Mouse (Mus musculus) urinary bladder, adult 2 months (tissue): ENCODE measurements around the gene 1700012P22Rik. TPM values are rescaled to one million over a fixed set of nuclear protein-coding genes. Genes with fewer than 3 reads are reported as not detected.
A peak's percentile ranks its signal among the peaks of the same experiment; 100 is the strongest.

Experiments used
- DNase-seq: peaks from one replicate; pipeline ENCODE4 v3.0.0; 2022; ENCODE audit warnings: low spot score
- polyA plus RNA-seq: library from polyadenylated mRNA; depleted of rRNA; stranded (reverse); fragments of >200 nt; gene quantifications from 2 replicates; pipeline ENCODE4 v1.2.3, GENCODE M21; 2012; rRNA removed

1700012P22Rik gene
- not detected in 2 replicates for polyA plus RNA-seq

- DNase-seq: no peak
Measured at GRCm38 (mm10) chr4:144438672-144439071, at the start of gene 1700012P22Rik. Gene 1700012P22Rik, minus strand, starts transcription at chr4:144438772.

DNA sequence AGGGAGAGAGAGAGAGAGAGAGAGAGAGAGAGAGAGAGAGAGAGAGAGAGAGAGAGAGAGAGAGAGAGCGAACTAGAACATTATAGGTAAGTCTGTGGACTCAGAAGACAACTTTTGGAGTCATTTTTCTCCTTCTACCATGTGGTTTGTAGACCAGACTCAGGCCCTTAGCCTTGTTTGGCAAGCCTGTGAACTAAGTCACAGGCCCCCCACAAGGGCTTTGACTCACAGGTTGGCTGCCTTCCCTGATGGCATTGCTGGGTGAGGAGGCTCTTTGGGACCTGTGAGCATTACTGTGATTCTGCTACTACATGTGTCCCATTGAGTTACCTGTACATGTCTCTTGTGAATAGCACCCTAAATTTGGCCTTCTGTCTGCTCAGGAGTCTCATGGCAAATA lies 29.5 kb upstream of the 1700012P22Rik start:
- no peak for DNase-seq

GRCm38 (mm10) chr4:144465206-144465605 lies 26.6 kb upstream of the 1700012P22Rik start:
- no peak for DNase-seq

GRCm38 (mm10) chr4:144463656-144464055 lies 25.1 kb upstream of the 1700012P22Rik start, which contains the start of gene Aadacl3:
Gene Aadacl3, minus strand, starts transcription at chr4:144463756.
- no peak for DNase-seq

DNA sequence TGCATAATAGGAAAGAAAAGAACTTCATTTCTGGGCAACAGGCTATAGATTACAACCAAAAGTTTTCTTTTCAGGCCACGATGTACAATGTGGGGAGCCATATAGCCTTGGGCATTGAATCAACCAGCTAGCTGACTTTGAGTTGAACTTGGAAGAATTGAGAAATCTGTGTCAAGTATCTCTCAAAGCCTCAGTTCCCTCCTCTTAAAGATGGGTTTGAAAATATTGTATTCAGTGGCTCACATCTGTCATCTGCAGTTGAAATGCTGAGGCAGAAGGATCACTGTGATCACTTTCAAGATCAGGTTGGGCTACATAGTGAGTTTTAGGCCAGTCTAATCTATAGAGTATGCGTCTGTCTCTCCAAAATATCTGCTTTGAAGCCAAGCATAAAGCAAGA lies 14.6 kb upstream of the 1700012P22Rik start, which contains the start of gene Gm9944:
TSS of gene Gm9944 (minus strand) at position 101 of the 400 bp plus-strand sequence.
- no peak for DNase-seq

- no peak for DNase-seq
Measured at GRCm38 (mm10) chr4:144448546-144448945, 10.0 kb upstream of the 1700012P22Rik start.

DNA sequence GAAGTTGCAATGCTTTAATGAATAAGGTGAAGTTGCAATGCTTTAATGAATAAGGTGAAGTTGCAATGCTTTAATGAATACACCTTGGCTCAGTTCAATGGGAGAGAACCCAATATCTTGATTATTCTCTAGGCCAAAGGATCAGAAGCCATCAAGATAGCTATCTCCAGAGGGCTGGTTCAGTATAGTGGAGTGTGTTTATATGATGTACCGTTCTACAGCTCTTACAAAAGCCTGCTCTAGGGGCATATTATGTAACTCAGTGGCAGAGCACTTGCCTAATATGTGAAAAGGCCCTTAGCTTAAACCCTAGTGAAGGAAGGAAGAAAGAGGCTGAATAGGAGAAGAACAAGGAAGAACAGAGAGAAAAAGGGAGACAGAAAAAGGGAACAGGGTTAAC lies 3.0 kb upstream of the 1700012P22Rik start:
- DNase-seq: no peak

- no peak for DNase-seq
Measured at GRCm38 (mm10) chr4:144441095-144441494, 2.5 kb upstream of the 1700012P22Rik start.

DNA sequence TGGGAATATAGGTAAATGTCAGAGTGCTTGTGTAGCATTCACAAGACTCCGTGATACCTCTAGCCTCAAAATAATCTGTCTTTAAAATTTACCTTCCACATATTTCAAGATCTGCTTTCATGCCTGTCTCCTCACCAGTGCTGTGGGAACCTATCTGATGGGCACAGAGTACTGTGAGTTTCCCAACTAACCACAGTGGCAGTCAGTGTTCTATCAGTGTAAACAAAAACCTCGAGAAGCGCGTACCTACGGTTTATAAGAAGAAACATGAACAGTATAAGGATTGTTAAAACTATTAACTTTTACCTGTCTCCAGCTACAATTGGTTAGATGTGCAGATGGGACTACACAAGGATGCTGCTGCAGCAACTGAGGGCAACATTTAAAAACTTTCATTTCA lies 5.4 kb downstream of the 1700012P22Rik start:
- DNase-seq: no peak

- no peak for DNase-seq
Measured at GRCm38 (mm10) chr4:144430723-144431122, 7.8 kb downstream of the 1700012P22Rik start.

DNA sequence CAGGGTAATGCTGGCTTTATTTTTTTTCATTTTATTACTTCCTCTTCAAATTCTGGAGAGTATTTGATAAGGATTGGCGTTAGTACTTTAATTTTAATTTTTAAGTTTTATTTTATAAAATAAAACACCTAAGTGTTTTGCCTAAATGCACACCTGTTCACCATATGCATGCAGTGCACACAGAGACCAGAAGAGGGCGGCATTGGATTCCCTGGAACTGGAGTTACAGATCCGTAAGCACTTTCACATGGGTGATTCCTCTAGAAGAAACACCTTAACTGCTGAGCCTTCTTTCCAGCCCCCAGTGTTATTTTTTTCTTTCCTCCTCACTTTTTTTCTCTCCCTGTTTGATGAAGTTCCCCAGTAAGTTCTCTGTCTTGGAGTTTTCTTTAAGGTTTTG lies 9.7 kb downstream of the 1700012P22Rik start:
- DNase-seq: no peak

DNA sequence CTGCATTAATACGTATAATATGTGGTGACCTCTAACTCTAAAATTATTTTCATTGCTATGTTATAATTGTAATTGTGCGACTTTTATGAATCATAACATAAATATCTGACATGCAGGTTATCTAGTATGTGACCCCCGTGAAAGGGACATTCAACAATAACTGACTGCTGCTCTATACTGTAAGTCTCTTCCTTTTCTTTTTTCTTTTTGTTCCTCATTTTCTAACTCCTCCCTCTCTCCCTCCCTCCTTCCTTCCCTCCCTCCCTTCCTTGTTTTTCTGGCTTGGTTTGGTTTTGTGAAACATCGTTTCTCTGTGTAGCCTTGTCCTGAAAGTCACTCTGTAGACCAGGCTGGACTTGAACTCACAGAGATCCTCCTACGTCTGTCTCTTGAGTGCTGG lies 14.0 kb downstream of the 1700012P22Rik start:
- DNase-seq: no peak

- no peak for DNase-seq
Measured at GRCm38 (mm10) chr4:144420644-144421043, 17.9 kb downstream of the 1700012P22Rik start.

- no peak for DNase-seq
Measured at GRCm38 (mm10) chr4:144408290-144408689, 30.3 kb downstream of the 1700012P22Rik start, which contains the start of gene Pramef12. Gene Pramef12, minus strand, starts transcription at chr4:144408464.

- no peak for DNase-seq
Measured at GRCm38 (mm10) chr4:144406261-144406660, 32.3 kb downstream of the 1700012P22Rik start.

DNA sequence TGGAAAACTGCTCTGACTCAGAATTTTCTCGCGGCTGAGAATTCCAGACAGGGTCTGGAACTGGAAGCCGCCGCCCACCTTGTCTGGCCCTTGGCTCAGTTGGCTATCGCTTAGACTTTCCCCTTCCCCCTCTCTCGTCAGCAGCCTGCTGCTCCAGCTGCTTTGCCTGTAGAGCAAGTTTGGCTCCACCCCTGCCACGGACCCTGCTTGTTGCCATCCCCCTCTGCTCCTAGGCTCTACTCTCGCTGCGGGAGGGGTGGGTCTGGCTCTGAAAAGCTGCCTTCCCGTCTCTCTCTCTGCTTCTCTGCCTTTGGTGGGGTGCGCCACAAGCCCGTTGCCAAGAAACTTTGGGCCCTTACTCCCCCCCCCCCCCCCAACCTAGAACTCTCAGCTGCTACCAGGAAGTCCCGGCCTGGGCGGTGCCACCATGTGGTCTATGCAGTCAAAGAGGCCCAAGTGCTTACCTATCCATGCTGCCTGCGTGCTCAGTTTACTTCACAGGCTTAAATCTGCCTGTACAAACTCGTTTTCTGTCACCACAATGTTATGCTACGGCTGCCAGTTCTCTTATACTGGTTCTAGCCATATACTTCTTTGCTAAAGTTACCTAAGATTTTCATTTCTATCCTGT lies 34.0 kb downstream of the 1700012P22Rik start:
- DNase-seq: peak; percentile 25

GRCm38 (mm10) chr4:144402712-144403111 lies 35.9 kb downstream of the 1700012P22Rik start:
- DNase-seq: no peak

GRCm38 (mm10) chr4:144396316-144396715 lies 42.3 kb downstream of the 1700012P22Rik start:
- no peak for DNase-seq

DNA sequence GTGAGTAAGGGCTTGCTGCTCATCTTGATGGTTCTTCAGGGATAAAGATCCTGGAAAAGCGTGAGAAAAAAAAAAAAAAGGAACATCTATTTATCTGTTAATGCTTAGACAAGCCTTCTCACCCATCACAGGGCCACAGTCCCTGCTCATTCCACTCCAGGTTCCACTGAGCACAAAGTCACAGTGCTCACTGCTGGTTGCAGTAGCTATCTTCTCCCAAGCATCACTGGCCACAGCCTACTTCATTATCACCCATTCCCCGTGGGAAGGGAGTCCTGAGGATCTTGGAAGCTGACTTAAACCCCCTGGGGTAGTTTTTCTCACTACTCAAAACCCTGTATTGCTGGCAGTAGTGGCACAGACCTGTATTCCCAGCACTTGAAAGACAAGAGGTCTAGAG lies 60.7 kb downstream of the 1700012P22Rik start, which contains the start of gene Pramef20:
TSS of gene Pramef20 (minus strand) at position 23 of the 400 bp plus-strand sequence.
- no peak for DNase-seq
